Mouse (Mus musculus) bone marrow, adult 2 months (tissue): Measurements from ENCODE around the gene Gm11541.

ENCODE experiments used
- CTCF ChIP-seq: fragments of 200-500 bp; IDR thresholded peaks from 2 replicates; pipeline ENCODE4 v1.5.1; 2011; ENCODE audit warnings: low read length, control low read depth; ENCODE audit not compliant: control insufficient read depth, insufficient read depth
- POLR2A ChIP-seq: fragments of 200-500 bp; IDR thresholded peaks from 2 replicates; pipeline ENCODE4 v1.6.1; 2011; ENCODE audit warnings: low read depth, mild to moderate bottlenecking, control low read depth, low read length, borderline replicate concordance; ENCODE audit not compliant: control insufficient read depth

GRCm38 (mm10) chr11:94646457-94646856 lies 57.8 kb downstream of the Gm11541 start:
- no peak for TF ChIP-seq CTCF
- TF ChIP-seq POLR2A, result no peak
